Mouse (Mus musculus) hindbrain, postnatal 0 days (tissue): ENCODE measurements around the gene Rasl11a. TPM values are rescaled to one million over a fixed set of nuclear protein-coding genes. Genes with fewer than 3 reads are reported as not detected.

ENCODE experiments used
- ATAC-seq: fragments of 200-750 bp; cut with Nextera tagmentation; 2 replicates; pipeline ENCODE4 v1.8.0; 2017; ENCODE audit warnings: mild to moderate bottlenecking, moderate TSS enrichment, moderate library complexity
- DNase-seq: peaks from one replicate; pipeline ENCODE4 v3.0.0-alpha.2; 2015; ENCODE audit warnings: low spot score
- H3K27ac ChIP-seq: fragments of 300-500 bp; sonication (generic); 2 replicates; pipeline ENCODE4 v1.5.1; 2014; ENCODE audit warnings: mild to moderate bottlenecking
- H3K27me3 ChIP-seq: fragments of 300-500 bp; sonication (generic); 2 replicates; pipeline ENCODE4 v1.6.1; 2014; ENCODE audit warnings: low read length, mixed read lengths; ENCODE audit not compliant: insufficient read depth
- H3K36me3 ChIP-seq: fragments of 300-500 bp; sonication (generic); 2 replicates; pipeline ENCODE4 v1.6.1; 2014; ENCODE audit warnings: low read length, mixed read lengths; ENCODE audit not compliant: insufficient read depth
- H3K4me1 ChIP-seq: fragments of 300-500 bp; sonication (generic); 2 replicates; pipeline ENCODE4 v1.6.1; 2014; ENCODE audit warnings: antibody characterized with exemption, low read length, mixed read lengths; ENCODE audit not compliant: insufficient read depth
- H3K4me2 ChIP-seq: fragments of 300-500 bp; sonication (generic); 2 replicates; pipeline ENCODE4 v1.6.1; 2014; ENCODE audit warnings: low read depth, mild to moderate bottlenecking, low read length, moderate library complexity, mixed read lengths
- H3K4me3 ChIP-seq: fragments of 300-500 bp; sonication (generic); 2 replicates; pipeline ENCODE4 v1.5.1; 2014; ENCODE audit warnings: low read length
- H3K9ac ChIP-seq: fragments of 300-500 bp; sonication (generic); replicated peaks from 2 replicates; pipeline ENCODE4 v1.6.1; 2014; ENCODE audit warnings: mild to moderate bottlenecking, low read length, moderate library complexity, mixed read lengths
- H3K9me3 ChIP-seq: fragments of 300-500 bp; sonication (generic); 2 replicates; pipeline ENCODE4 v1.6.1; 2016; ENCODE audit warnings: low read length, mixed read lengths
- CTCF ChIP-seq: IDR thresholded peaks from 2 replicates; pipeline ENCODE4 v1.5.1; 2016; ENCODE audit warnings: antibody characterized with exemption, control low read depth, low read depth
- WGBS: fragments of 180-500 bp; shearing (Covaris S2); extraction: QIAGEN DNeasy Blood & Tissue Kit; methylation state at CpG from one replicate; pipeline ENCODE4 v1.1.7; 2014; 5-methylcytosine and 5-hydroxymethylcytosine counted together
- polyA plus RNA-seq: library from polyadenylated mRNA; unstranded; fragments of >200 nt; fragmentation: Nextera tagmentation; extraction: Ambion mirVana; gene quantifications from 2 replicates; pipeline ENCODE4 v1.2.1, GENCODE M21; 2015
- total RNA-seq: library from RNA; depleted of rRNA; stranded (reverse); fragments of >200 nt; gene quantifications from 2 replicates; pipeline ENCODE4 v1.2.3, GENCODE M21; 2014

Rasl11a gene
- total and polyA plus RNA-seq, 2 experiments from 2014 or later: 13.9 to 15.4 TPM

DNA sequence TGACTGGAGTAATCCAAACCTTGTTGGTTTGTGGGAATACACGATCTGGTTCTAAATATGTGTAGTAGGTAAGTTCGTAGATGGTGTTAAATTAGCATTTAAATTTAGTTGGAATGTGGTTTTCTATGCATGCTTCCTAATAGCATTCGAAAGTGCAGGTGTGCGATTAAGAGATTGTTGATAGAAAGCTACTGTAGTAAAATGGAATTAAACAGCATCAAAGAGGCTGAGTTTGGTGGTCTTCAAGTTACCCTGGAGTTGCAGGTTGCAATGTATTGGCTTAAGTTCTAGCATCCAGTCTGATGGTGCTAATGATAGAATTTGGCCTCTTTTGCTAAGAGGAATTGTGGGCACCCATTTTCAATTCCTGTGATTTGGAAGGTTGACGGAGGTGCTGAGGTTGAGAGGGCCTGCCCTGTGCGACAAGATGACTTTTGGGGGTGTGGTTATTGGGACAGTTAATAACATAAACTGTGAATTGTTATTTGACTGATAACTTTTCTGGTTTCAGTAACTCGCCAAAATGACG is 11.1 kb upstream of the Rasl11a start:
- no peak for TF ChIP-seq CTCF
- Histone ChIP-seq H3K27me3 (no peaks in the 10 kb centered on the region), H3K4me3 (peak overlapping the region; percentile 58), H3K9me3 (no peaks in the 10 kb centered on the region), H3K36me3 (peaks cover 31% of the 10 kb centered on the region; the same call in 1 of the 2 replicates), H3K27ac (peak overlapping the region; percentile 89; the same call in 1 of the 2 replicates), H3K4me2 (peak overlapping the region; percentile 83), H3K4me1 (peaks cover 9% of the 10 kb centered on the region), H3K9ac (peak overlapping the region; percentile 80)
- ATAC-seq: no peak
- DNase-seq: no peak
- 22% methylated on average over 8 of the region's 8 CpGs for WGBS

DNA sequence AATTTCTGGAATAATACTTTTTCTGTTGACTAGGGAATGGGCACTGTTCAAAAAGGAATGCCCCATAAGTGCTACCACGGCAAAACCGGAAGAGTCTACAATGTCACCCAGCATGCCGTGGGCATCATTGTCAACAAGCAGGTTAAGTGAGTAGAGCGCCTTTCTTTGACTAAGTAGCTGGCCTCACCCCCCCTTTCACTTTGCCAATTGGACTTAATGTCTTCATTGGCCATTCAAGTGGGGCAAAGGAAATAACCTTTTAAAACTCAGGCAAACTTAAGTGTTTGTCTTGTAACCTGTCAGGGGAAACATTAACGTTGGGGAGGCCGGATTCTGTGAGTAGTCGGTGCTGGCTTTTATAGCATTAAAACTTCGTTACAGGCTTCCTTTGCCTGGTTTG is 9.9 kb upstream of the Rasl11a start:
- Histone ChIP-seq H3K27me3 (no peaks in the 10 kb centered on the region), H3K36me3 (peaks cover 31% of the 10 kb centered on the region; the same call in 1 of the 2 replicates), H3K4me3 (no peak overlapping the region), H3K9me3 (no peaks in the 10 kb centered on the region), H3K4me2 (no peak overlapping the region), H3K4me1 (peaks cover 9% of the 10 kb centered on the region), H3K27ac (no peak overlapping the region), H3K9ac (no peak overlapping the region)
- TF ChIP-seq CTCF: no peak
- 82% methylated on average over 8 of the region's 8 CpGs for WGBS
- ATAC-seq: no peak
- no peak for DNase-seq

DNA sequence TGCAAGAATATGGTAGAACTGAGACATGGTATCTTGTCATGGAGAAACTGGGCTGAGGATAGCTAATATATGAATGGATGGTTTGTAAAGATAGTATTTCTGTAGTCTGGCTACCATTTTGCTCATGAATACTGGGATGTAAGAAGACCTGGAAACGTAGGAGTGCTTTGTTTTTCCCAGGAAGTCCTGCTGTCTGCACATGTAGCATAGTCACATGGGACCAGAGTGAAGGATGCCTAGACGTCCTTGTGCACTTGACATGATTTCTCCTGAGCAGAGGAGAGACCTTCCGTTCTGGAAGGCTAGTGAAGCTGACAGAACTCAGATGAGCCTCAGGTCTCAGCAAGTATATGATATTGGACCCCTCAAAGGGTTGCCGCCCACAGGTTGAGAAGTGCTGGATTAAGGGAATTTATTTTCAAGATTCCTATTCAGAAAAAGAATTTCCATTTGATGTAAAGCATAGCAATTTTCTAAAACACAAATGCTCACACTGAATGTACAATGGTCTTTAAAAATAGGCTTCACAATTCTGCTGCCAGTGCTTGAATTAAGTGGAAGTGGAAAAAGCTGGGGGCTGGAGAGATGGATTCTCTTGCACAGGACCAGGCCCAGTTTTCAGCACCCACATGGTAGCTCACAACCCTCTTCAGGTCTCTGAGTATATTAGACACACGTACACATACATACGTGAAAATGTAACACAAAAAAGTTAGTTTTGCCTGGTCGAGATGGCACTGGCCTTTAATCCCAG is 6.7 kb upstream of the Rasl11a start:
- no peaks in the 10 kb centered on the region for H3K27me3 ChIP-seq
- WGBS: 62% methylated on average over 7 of the region's 7 CpGs
- TF ChIP-seq CTCF: no peak
- no peak overlapping the region for H3K4me3 ChIP-seq
- DNase-seq (no peak), ATAC-seq (no peak)
- no peak overlapping the region for H3K4me2 ChIP-seq
- H3K4me1 ChIP-seq: peaks cover 7% of the 10 kb centered on the region
- H3K36me3 ChIP-seq: peaks cover 31% of the 10 kb centered on the region; the same call in 1 of the 2 replicates
- no peak overlapping the region for H3K27ac ChIP-seq
- no peaks in the 10 kb centered on the region for H3K9me3 ChIP-seq
- H3K9ac ChIP-seq: no peak overlapping the region

DNA sequence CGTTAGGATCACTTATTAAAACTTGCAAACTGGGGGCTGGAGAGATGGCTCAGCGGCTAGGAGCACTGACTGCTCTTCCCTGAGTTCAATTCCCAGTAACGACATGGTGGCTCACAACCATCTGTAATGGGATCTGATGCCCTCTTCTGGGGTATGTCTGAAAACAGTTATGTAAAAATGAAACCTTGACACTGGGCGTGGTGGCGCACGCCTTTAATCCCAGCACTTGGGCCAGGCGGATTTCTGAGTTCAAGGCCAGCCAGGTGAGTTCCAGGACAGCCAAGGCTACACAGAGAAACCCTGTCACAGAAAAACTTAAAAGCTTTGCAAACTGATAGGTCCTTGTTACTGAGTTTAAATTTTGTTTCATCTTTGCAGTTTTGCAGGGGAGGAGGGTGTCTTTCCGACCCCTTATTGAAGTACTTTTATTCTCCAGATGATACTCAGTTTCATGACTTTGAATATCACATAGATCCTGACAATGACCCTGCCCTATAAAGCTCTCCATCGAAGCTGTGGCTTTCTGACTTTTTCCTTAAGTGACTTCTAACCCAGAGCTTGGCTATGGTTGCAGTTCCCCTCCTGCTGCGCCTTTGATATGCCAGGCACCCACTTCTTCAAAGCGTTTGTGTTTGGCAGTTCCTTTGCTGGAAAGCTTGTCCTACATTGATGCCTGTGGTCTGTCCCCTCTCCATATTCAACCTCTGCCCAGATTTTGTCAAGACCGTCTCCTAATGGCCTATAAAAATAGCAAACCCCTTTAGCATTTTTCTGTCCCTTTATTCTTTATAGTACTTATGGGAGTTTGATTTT is 5.8 kb upstream of the Rasl11a start:
- Histone ChIP-seq H3K4me2 (no peak overlapping the region), H3K9me3 (no peaks in the 10 kb centered on the region), H3K4me3 (no peak overlapping the region), H3K27me3 (no peaks in the 10 kb centered on the region), H3K36me3 (peaks cover 31% of the 10 kb centered on the region; the same call in 1 of the 2 replicates), H3K27ac (no peak overlapping the region), H3K9ac (no peak overlapping the region), H3K4me1 (peaks cover 2% of the 10 kb centered on the region)
- DNase-seq (no peak), ATAC-seq (no peak)
- TF ChIP-seq CTCF: no peak
- WGBS: 47% methylated on average over 12 of the region's 12 CpGs

GRCm38 (mm10) chr5:146839760-146840159 is 5.1 kb upstream of the Rasl11a start:
- Histone ChIP-seq H3K4me3 (no peak overlapping the region), H3K4me2 (no peak overlapping the region), H3K36me3 (peaks cover 29% of the 10 kb centered on the region; the same call in 1 of the 2 replicates), H3K27me3 (no peaks in the 10 kb centered on the region), H3K9me3 (no peaks in the 10 kb centered on the region), H3K27ac (no peak overlapping the region), H3K4me1 (no peaks in the 10 kb centered on the region), H3K9ac (no peak overlapping the region)
- WGBS: 47% methylated on average over 5 of the region's 5 CpGs
- no peak for ATAC-seq
- no peak for TF ChIP-seq CTCF
- no peak for DNase-seq

DNA sequence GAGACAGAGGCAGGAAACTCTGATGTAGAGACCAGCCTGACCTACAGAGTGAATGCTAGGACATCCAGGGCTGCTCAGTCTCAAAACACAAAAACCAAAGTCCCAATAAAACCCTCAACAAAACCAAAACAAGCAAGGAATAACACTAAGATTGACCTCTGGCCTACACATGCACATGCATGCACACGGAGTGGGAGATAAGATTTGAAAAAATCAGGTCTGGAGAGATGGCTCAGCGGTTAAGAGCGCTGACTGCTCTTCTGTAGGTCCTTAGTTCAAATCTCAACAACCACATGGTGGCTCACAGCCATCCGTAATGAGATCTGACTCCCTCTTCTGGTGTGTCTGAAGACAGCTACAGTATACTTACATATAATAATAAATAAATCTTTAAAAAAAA is 4.4 kb upstream of the Rasl11a start:
- Histone ChIP-seq H3K4me1 (no peaks in the 10 kb centered on the region), H3K4me2 (no peak overlapping the region), H3K9ac (no peak overlapping the region), H3K9me3 (no peaks in the 10 kb centered on the region), H3K27me3 (no peaks in the 10 kb centered on the region), H3K4me3 (no peak overlapping the region), H3K36me3 (peaks cover 24% of the 10 kb centered on the region; the same call in 1 of the 2 replicates), H3K27ac (no peak overlapping the region)
- TF ChIP-seq CTCF: no peak
- DNase-seq: no peak
- ATAC-seq: no peak
- WGBS: 81% methylated on average over 4 of the region's 4 CpGs
